Mouse (Mus musculus): ENCODE measurements at regions not wholly inside any gene's neighbourhood (a gene's known extent, or its start where the extent isn't known, plus 50 kb on each side); places are given as distances from the start of the nearest gene placed in this dataset.
"Not testable (repeated sequence)": the region's sequence is repeated elsewhere in the genome, so short reads cannot be mapped to it uniquely, and the experiment has no call there.

DNA sequence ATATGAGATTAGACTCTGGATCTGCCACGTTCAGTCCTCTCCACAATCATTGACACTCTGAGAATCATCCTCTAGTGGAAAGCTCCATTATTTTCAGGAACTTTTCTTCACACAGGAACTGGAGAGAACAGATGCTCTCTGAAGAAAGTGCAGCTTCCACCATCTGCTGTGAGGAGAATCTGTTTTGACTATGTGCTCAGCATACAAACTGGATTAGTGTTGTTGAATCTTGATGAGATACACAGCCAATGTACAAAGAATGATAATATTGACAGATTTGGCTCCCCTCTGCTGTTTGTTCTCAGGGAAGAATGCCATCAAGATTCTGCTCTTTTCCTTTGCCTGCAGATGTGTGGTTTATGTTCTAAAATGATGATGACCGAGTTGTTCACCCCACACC, 172.3 kb upstream of the Ghr start:
- Histone ChIP-seq H3K4me3 (no peak overlapping the region), H3K4me1 (no peaks in the 10 kb centered on the region), H3K9me3 (no peaks in the 10 kb centered on the region), H3K9ac (no peak overlapping the region), H3K27me3 (replicated peaks) (no peaks in the 10 kb centered on the region), H3K36me3 (replicated peaks) (no peaks in the 10 kb centered on the region), H3K27ac (no peak overlapping the region), H3K4me2 (no peak overlapping the region)
- WGBS = 57% methylated on average over 2 of the region's 2 CpGs
- no peak for ATAC-seq (replicated peaks)

DNA sequence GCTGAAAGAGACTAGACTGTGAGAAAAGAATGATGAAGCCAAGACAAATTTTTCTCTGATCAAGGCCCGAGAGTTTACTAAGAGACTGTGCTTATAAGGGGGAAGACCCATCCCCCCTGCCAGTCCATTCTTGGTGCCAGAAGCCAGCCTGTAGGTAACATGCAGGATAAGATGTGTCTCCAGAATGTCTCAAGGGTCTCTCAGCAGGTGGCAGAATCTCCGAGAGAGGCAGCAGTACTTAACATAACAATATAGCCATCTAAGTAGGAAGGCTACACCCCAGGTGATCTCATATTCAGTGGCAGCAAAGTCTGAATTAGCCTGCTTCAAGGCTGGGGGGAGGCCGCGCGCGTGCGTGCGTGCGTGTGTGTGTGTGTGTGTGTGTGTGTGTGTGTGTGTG, 164.8 kb upstream of the Ghr start:
- ATAC-seq (replicated peaks); H3K9ac ChIP-seq; H3K27ac ChIP-seq; H3K9me3 ChIP-seq; H3K4me2 ChIP-seq; H3K36me3 ChIP-seq (replicated peaks); H3K4me1 ChIP-seq; H3K4me3 ChIP-seq; H3K27me3 ChIP-seq (replicated peaks): not testable (repeated sequence)
- WGBS = 64% methylated on average over 9 of the region's 9 CpGs

- WGBS = 84% methylated on average over 5 of the region's 5 CpGs
- no peak overlapping the region for H3K4me2 ChIP-seq
- H3K9me3 ChIP-seq = no peaks in the 10 kb centered on the region
- no peak for ATAC-seq (replicated peaks)
- H3K36me3 ChIP-seq (replicated peaks) = no peaks in the 10 kb centered on the region
- H3K4me1 ChIP-seq = no peaks in the 10 kb centered on the region
- no peak overlapping the region for H3K9ac ChIP-seq
- H3K4me3 ChIP-seq = no peak overlapping the region
- no peak overlapping the region for H3K27ac ChIP-seq
- H3K27me3 ChIP-seq (replicated peaks) = no peaks in the 10 kb centered on the region
Measured at GRCm38 (mm10) chr15:3743168-3743814, 160.0 kb upstream of the Ghr start.

- no peaks in the 10 kb centered on the region for H3K9me3 ChIP-seq
- H3K36me3 ChIP-seq (replicated peaks) = no peaks in the 10 kb centered on the region
- WGBS = 91% methylated on average over 7 of the region's 7 CpGs
- H3K9ac ChIP-seq = no peak overlapping the region
- H3K4me2 ChIP-seq = no peak overlapping the region
- H3K4me3 ChIP-seq = no peak overlapping the region
- no peaks in the 10 kb centered on the region for H3K4me1 ChIP-seq
- H3K27ac ChIP-seq = no peak overlapping the region
- no peaks in the 10 kb centered on the region for H3K27me3 ChIP-seq (replicated peaks)
- ATAC-seq (replicated peaks) = no peak
Measured at GRCm38 (mm10) chr15:3742191-3742590, 158.9 kb upstream of the Ghr start.

DNA sequence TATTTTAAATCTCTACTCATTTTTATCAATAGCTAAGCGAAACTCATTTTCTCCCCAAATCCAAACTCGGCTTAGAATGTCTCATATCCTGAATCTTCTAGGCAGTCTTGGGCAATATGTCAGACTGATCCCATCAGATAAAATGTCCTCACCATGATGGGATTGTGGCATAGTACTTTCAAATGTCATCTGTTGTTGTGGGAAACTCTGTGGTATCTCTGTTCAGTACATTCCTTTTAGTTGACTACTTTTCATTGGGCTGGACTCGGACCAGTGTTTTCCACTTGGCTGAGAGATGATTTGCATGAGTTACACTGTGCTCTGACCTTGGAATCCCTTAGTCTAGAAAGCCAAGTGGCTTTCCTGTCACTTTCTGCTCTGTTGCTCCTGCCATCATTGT, 141.9 kb upstream of the Ghr start:
- Histone ChIP-seq H3K36me3 (replicated peaks) (no peaks in the 10 kb centered on the region), H3K4me2 (no peak overlapping the region), H3K27ac (no peak overlapping the region), H3K4me3 (no peak overlapping the region), H3K27me3 (replicated peaks) (no peaks in the 10 kb centered on the region), H3K9me3 (no peaks in the 10 kb centered on the region), H3K4me1 (no peaks in the 10 kb centered on the region), H3K9ac (no peak overlapping the region)
- no peak for ATAC-seq (replicated peaks)
- WGBS = 89% methylated on average over 3 of the region's 3 CpGs

DNA sequence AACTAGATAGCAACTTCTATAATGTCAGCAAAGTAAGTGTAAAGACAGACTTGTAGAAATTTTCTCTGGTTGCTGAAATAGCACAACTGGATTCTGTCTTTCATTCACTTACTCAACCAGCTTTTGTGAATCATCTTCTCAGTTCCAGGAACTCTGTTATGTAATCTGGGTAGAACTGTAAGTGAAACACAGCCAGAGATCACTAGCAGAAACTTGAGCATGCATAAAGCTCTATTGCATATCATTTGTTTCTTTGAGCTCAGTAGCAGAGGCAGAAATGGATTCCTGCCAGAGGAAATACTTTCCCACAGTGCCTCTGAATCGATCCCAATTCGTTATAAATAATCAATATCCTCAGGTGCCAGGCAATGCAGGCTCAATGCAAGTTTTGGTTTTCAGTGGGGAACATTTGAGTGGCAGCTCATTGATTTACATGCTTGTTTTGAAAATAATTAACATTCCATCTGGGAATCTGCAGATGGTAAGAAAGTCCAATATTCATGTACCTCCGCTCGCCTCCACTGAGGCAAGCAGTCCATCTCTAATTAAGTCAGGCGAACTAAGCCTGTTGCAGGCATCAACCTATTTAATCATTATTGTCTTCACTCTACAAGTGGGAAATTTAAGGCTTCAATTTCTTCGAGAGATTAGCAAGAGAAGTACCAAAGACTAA, 137.5 kb upstream of the Ghr start:
- no peak overlapping the region for H3K9ac ChIP-seq
- no peak for ATAC-seq (replicated peaks)
- no peaks in the 10 kb centered on the region for H3K4me1 ChIP-seq
- H3K4me2 ChIP-seq = no peak overlapping the region
- WGBS = 79% methylated on average over 6 of the region's 6 CpGs
- no peaks in the 10 kb centered on the region for H3K36me3 ChIP-seq (replicated peaks)
- H3K9me3 ChIP-seq = no peaks in the 10 kb centered on the region
- no peak overlapping the region for H3K27ac ChIP-seq
- H3K27me3 ChIP-seq (replicated peaks) = no peaks in the 10 kb centered on the region
- no peak overlapping the region for H3K4me3 ChIP-seq

DNA sequence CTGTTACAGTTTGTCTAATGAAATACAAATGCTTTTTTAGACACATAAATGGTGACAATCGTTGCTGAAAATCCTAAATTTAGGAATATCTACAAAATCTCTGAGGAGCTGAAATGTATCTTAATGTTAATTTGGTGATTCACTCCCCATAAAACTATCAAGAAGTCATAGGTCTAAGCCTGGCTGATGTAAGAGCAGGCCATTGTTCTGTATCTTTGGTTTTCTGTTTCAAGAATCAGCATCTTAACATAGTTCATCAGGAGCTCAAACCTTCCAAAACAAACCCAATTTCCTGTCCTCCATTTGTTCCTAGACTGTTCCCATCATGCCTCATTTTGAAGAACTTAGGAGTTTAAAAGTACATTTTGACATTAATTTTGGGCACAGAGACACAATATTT, 128.5 kb upstream of the Ghr start:
- Histone ChIP-seq H3K27ac (no peak overlapping the region), H3K9me3 (no peaks in the 10 kb centered on the region), H3K9ac (no peak overlapping the region), H3K27me3 (replicated peaks) (no peaks in the 10 kb centered on the region), H3K4me3 (no peak overlapping the region), H3K4me1 (no peaks in the 10 kb centered on the region), H3K36me3 (replicated peaks) (no peaks in the 10 kb centered on the region), H3K4me2 (no peak overlapping the region)
- 92% methylated on average over 1 of the region's 1 CpGs for WGBS
- no peak for ATAC-seq (replicated peaks)

DNA sequence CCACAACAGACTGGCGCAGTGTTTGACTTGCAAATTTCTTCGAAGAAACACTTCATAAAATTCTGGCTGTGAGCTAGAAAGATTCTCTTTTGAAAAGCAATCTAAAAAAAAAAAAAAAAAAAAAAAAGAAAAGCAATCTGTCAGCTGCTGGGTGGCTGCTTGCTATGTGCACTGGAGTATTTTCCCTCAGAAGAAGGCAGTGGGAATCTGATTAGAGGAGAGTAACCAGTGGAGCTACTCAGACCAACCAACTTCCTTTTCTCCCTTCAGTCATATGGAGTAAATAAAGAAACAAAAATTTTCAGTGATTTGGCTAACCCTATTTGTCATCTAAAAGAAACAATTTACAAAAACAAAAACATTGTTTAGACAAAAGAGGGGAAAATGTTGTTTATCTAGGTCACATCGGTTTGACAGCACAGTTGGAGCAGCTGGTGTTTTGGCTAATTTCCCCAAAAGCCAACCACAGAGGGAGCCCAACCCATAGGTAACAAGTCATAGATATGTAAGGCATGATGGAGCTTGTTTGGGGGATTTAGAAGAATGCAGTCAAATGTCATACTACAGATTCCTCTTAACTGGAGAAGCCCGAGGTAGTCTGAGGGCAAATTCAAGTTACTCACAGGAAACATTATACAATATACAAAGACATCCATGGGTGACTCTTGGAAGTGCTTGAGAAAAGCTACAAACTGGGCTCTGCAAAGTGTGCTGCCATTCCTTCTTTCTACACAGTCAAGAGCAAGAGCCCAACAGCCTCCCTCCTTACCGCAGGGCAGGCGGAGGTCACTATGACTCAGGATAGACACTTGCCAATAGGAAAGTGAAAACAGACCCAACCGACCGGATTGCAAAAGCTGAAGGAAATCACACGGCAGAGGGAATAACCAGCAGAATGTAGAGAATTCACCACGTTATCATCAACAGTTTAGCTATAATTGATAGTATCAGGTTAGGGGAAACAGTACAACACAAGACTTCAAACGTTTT, 124.1 kb upstream of the Ghr start:
- 86% methylated on average over 11 of the region's 11 CpGs for WGBS
- Histone ChIP-seq H3K27ac (no peak overlapping the region), H3K4me1 (no peaks in the 10 kb centered on the region), H3K9ac (no peak overlapping the region), H3K4me2 (no peak overlapping the region), H3K27me3 (replicated peaks) (no peaks in the 10 kb centered on the region), H3K36me3 (replicated peaks) (no peaks in the 10 kb centered on the region), H3K9me3 (no peaks in the 10 kb centered on the region), H3K4me3 (no peak overlapping the region)
- no peak for ATAC-seq (replicated peaks)

DNA sequence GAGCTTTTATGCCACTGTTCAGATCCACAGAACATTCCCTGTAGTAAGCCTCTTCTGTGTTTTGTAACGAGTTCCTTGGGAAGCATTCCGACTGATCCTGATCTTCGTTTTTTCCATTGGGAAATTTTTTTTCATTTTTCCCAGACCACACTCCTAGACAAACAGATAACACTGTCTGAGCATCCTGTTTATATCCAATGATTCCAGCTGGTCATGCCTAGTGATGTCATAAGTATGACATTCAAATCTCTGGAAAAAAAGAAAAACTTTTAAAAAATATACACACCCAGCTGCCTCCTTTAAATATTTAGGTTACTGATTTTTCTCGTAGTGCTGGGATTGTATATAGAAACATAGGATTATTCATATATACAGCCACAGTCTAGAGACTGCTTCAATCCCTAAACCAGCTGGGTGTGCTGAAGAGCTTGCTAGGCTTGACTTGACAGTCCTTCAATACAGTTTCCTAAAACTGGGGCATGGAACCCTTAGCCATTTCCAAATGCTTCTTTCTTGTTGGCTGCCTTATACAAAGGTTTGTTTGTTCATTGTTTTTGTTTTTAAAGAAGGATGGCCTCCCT, 116.0 kb upstream of the Ghr start:
- H3K36me3 ChIP-seq (replicated peaks) = no peaks in the 10 kb centered on the region
- H3K27me3 ChIP-seq (replicated peaks) = no peaks in the 10 kb centered on the region
- 80% methylated on average over 4 of the region's 4 CpGs for WGBS
- H3K27ac ChIP-seq = no peak overlapping the region
- H3K4me1 ChIP-seq = no peaks in the 10 kb centered on the region
- no peak overlapping the region for H3K4me2 ChIP-seq
- H3K4me3 ChIP-seq = no peak overlapping the region
- H3K9me3 ChIP-seq = no peaks in the 10 kb centered on the region
- no peak for ATAC-seq (replicated peaks)
- H3K9ac ChIP-seq = no peak overlapping the region

- WGBS = 46% methylated on average over 1 of the region's 1 CpGs
- no peaks in the 10 kb centered on the region for H3K36me3 ChIP-seq (replicated peaks)
- H3K4me2 ChIP-seq = no peak overlapping the region
- no peaks in the 10 kb centered on the region for H3K9me3 ChIP-seq
- no peak overlapping the region for H3K9ac ChIP-seq
- H3K4me3 ChIP-seq = no peak overlapping the region
- H3K27ac ChIP-seq = no peak overlapping the region
- peak; percentile 63; the same call in 1 of the 2 replicates for ATAC-seq (replicated peaks)
- no peaks in the 10 kb centered on the region for H3K27me3 ChIP-seq (replicated peaks)
- H3K4me1 ChIP-seq = no peaks in the 10 kb centered on the region
Measured at GRCm38 (mm10) chr15:3685254-3685653, 102.0 kb upstream of the Ghr start.

- H3K4me2 ChIP-seq; ATAC-seq (replicated peaks); H3K27me3 ChIP-seq (replicated peaks); H3K9ac ChIP-seq; H3K27ac ChIP-seq; H3K4me1 ChIP-seq; H3K36me3 ChIP-seq (replicated peaks); H3K9me3 ChIP-seq; H3K4me3 ChIP-seq: not testable (repeated sequence)
- 13% methylated on average over 4 of the region's 4 CpGs for WGBS
Measured at GRCm38 (mm10) chr15:3677026-3677425, 93.7 kb upstream of the Ghr start.

DNA sequence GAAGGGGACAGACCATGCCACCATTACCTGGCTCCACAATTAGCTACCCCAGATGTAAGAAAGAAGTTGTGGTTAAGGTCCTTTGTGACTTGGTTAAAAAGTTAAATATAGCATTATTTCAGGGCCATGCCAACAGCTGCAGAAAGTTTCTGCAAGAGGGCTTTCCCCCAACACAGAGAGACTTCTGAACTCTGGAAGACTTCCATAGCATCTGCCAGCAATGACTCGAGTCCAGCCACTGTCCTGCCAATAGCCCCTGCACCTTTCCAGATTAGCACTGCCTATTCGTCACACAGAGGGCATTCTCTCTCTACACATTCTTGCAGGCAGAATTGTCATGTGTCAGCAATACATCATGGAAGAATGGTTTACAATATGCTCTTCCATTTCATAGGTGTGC, 89.3 kb upstream of the Ghr start:
- WGBS = 95% methylated on average over 2 of the region's 2 CpGs
- Histone ChIP-seq H3K4me2 (no peak overlapping the region), H3K36me3 (replicated peaks) (no peaks in the 10 kb centered on the region), H3K4me3 (no peak overlapping the region), H3K9ac (no peak overlapping the region), H3K27ac (no peak overlapping the region), H3K4me1 (no peaks in the 10 kb centered on the region), H3K9me3 (no peaks in the 10 kb centered on the region), H3K27me3 (replicated peaks) (no peaks in the 10 kb centered on the region)
- ATAC-seq (replicated peaks) = no peak

Data from midbrain, embryonic 15.5 days (tissue).